ENCODE assay signal across 9 mouse cellular contexts in the genomic region with DNA sequence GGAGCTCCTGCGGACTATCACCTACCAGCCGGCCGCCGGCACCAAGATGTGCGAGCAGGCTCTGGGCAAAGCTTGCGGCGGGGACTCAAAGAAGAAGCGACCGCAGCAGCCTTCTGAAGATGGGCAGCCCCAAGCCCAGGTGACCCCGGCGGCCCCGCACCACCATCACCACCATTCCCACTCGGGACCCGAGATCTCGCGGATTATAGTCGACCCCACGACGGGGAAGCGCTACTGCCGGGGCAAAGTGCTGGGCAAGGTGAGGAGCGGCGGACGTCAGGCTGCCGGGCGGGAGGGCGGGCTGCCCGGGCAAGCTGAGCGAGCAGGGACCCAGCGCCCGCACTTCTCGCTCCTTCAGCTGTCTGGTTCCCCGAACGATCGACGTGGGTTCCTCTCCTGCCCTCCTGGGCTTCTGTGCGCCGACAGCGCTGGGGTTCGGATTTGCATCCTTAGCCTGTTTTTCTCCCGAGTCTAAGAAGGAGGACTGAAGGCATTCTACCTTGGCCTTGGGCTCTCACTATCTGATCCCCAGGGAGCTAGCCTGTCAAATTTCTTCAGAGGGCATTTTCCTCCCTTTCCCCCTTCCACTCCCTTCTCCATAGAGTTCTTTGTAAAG. TPM values are rescaled to one million over a fixed set of nuclear protein-coding genes. Genes with fewer than 3 reads are reported as not detected.
DNase-seq lines count a peak whose midpoint lies in the region; ATAC-seq and TF ChIP-seq lines count a peak whose summit lies in the region.
"Had no signal": no experiment of that assay in that cellular context is flagged by ENCODE, and none has a peak within 500 bp of the region (broad histone marks: within the 10 kb centered on the region; RNA-seq: fewer than 3 reads in every experiment).

No protein-coding gene starts in this region.

- H3K9ac ChIP-seq in heart, adult 2 months (ENCODE audit: low read depth, low read length), result peak overlapping the region; percentile 92
- H3K9ac ChIP-seq in ES-Bruce4 (ENCODE audit: low read depth, poor library complexity, severe bottlenecking), result peak overlapping the region; percentile 87
- H3K9ac ChIP-seq in embryonic facial prominence, embryonic 15.5 days, result peak overlapping the region; percentile 88
- H3K9ac ChIP-seq in hindbrain, postnatal 0 days (replicated peaks; ENCODE audit: low read length), result peak overlapping the region; percentile 95

- intact Hi-C loops in heart, adult 2 months (cut with DNase I), result loop anchor here (1.0 to 5.0 kb wide), 6 partner anchors 142 to 504 kb away; no protein-coding TSS in a partner anchor

- no peak for ATAC-seq in embryonic facial prominence, embryonic 15.5 days (ENCODE audit: insufficient number of reproducible peaks, low FRiP score, low TSS enrichment, low read depth)
- ATAC-seq in hindbrain, postnatal 0 days, result no peak; the same call in 1 of the 2 replicates

- peaks cover 3% of the 10 kb centered on the region; the same call in 1 of the 2 replicates for H3K4me1 ChIP-seq in heart, adult 2 months (ENCODE audit: control insufficient read depth, insufficient read depth, low read length)
- H3K4me1 ChIP-seq in ES-Bruce4 (ENCODE audit: control insufficient read depth, insufficient read depth, low read length), result no peaks in the 10 kb centered on the region
- peaks cover 14% of the 10 kb centered on the region; the same call in 1 of the 2 replicates for H3K4me1 ChIP-seq in embryonic facial prominence, embryonic 15.5 days
- no peaks in the 10 kb centered on the region for H3K4me1 ChIP-seq in hindbrain, postnatal 0 days (ENCODE audit: insufficient read depth, low read length)
- peaks cover 34% of the 10 kb centered on the region for H3K4me1 ChIP-seq in midbrain, embryonic 10.5 days

- no peak for TF ChIP-seq POLR2A in heart, adult 2 months (IDR thresholded peaks at IDR 0.05; ENCODE audit: insufficient read depth, low read depth, low read length)
- TF ChIP-seq POLR2A in ES-Bruce4 (IDR thresholded peaks at IDR 0.05; ENCODE audit: insufficient read depth, low read length), result no peak

- H3K4me2 ChIP-seq in embryonic facial prominence, embryonic 15.5 days (replicated peaks), result peak overlapping the region; percentile 100
- peak overlapping the region; percentile 98 for H3K4me2 ChIP-seq in hindbrain, postnatal 0 days (ENCODE audit: low read depth, low read length)

- H3K36me3 ChIP-seq in heart, adult 2 months (ENCODE audit: control insufficient read depth, insufficient read depth, low read length), result peaks cover 20% of the 10 kb centered on the region
- peaks cover 45% of the 10 kb centered on the region for H3K36me3 ChIP-seq in ES-Bruce4 (ENCODE audit: control insufficient read depth, insufficient read depth, low read length, poor library complexity, severe bottlenecking)
- peaks cover 28% of the 10 kb centered on the region for H3K36me3 ChIP-seq in embryonic facial prominence, embryonic 15.5 days
- H3K36me3 ChIP-seq in hindbrain, postnatal 0 days (ENCODE audit: insufficient read depth, low read length), result peaks cover 26% of the 10 kb centered on the region
- peaks cover 28% of the 10 kb centered on the region for H3K36me3 ChIP-seq in midbrain, embryonic 10.5 days

- peak overlapping the region; percentile 95 for H3K27ac ChIP-seq in heart, adult 2 months
- no peak overlapping the region for H3K27ac ChIP-seq in ES-Bruce4 (ENCODE audit: insufficient read depth, low read length)
- H3K27ac ChIP-seq in embryonic facial prominence, embryonic 15.5 days (replicated peaks), result peak overlapping the region; percentile 92
- peak overlapping the region; percentile 93 for H3K27ac ChIP-seq in hindbrain, postnatal 0 days
- H3K27ac ChIP-seq in midbrain, embryonic 10.5 days (replicated peaks), result peak overlapping the region; percentile 87

- no peaks in the 10 kb centered on the region for H3K79me2 ChIP-seq in heart, adult 2 months (replicated peaks; ENCODE audit: control insufficient read depth, insufficient read depth, low read length)

- H3K9me3 ChIP-seq in ES-Bruce4 (replicated peaks; ENCODE audit: control insufficient read depth, insufficient read depth, low read length, poor library complexity, severe bottlenecking), result peaks cover 7% of the 10 kb centered on the region
- H3K9me3 ChIP-seq in embryonic facial prominence, embryonic 15.5 days (replicated peaks), result 0 out of 2 replicates have a peak, but pooled peaks cover 4% of the 10 kb centered on the region
- H3K9me3 ChIP-seq in hindbrain, postnatal 0 days (ENCODE audit: low read length), result no peaks in the 10 kb centered on the region
- H3K9me3 ChIP-seq in midbrain, embryonic 10.5 days (replicated peaks), result no peaks in the 10 kb centered on the region

- TF ChIP-seq CTCF in heart, adult 2 months (IDR thresholded peaks at IDR 0.05), result no peak
- TF ChIP-seq CTCF in ES-Bruce4 (IDR thresholded peaks at IDR 0.05; ENCODE audit: low read depth, low read length), result no peak
- no peak for TF ChIP-seq CTCF in hindbrain, postnatal 0 days (IDR thresholded peaks at IDR 0.05; ENCODE audit: low read depth)

- H3K27me3 ChIP-seq in heart, adult 2 months (ENCODE audit: control insufficient read depth, insufficient read depth, low read length), result no peaks in the 10 kb centered on the region
- H3K27me3 ChIP-seq in ES-Bruce4 (ENCODE audit: control insufficient read depth, insufficient read depth, low read length, poor library complexity, severe bottlenecking), result peaks cover 3% of the 10 kb centered on the region; the same call in 1 of the 2 replicates
- no peaks in the 10 kb centered on the region for H3K27me3 ChIP-seq in embryonic facial prominence, embryonic 15.5 days
- no peaks in the 10 kb centered on the region for H3K27me3 ChIP-seq in hindbrain, postnatal 0 days (ENCODE audit: insufficient read depth, low read length)
- peaks cover 50% of the 10 kb centered on the region for H3K27me3 ChIP-seq in midbrain, embryonic 10.5 days (ENCODE audit: low read depth, poor library complexity, severe bottlenecking)

- no peak for TF ChIP-seq EP300 in heart, adult 2 months (IDR thresholded peaks at IDR 0.05; ENCODE audit: insufficient read depth, low read depth, low read length)
- no peak for TF ChIP-seq EP300 in ES-Bruce4 (IDR thresholded peaks at IDR 0.05; ENCODE audit: insufficient read depth, low read depth, low read length)

- under 1% methylated on average over 41 of the region's 41 CpGs for WGBS in heart, adult 2 months
- WGBS in embryonic facial prominence, embryonic 15.5 days, result under 1% methylated on average over 41 of the region's 41 CpGs
- WGBS in hindbrain, postnatal 0 days, result under 1% methylated on average over 40 of the region's 41 CpGs
- under 1% methylated on average over 40 of the region's 41 CpGs for WGBS in midbrain, embryonic 10.5 days

- H3K4me3 ChIP-seq in heart, adult 2 months, result peak overlapping the region; percentile 78
- H3K4me3 ChIP-seq in ES-Bruce4 (ENCODE audit: low read depth, low read length), result peak overlapping the region; percentile 68
- H3K4me3 ChIP-seq in embryonic facial prominence, embryonic 15.5 days (replicated peaks), result peak overlapping the region; percentile 81
- H3K4me3 ChIP-seq in hindbrain, postnatal 0 days (ENCODE audit: low read length), result peak overlapping the region; percentile 76
- peak overlapping the region; percentile 79 for H3K4me3 ChIP-seq in midbrain, embryonic 10.5 days

- DNase-seq in heart, adult 2 months, result no peak
- DNase-seq in heart, adult 11 months, result no peak
- peak; percentile 57 for DNase-seq in hindbrain, postnatal 0 days (ENCODE audit: low spot score)
- DNase-seq in midbrain, embryonic 10.5 days (ENCODE audit: low spot score), result no peak
- no peak for DNase-seq in frontal cortex, postnatal 10 days (ENCODE audit: low spot score in 2 of 2)
- DNase-seq in frontal cortex, postnatal 14 days (ENCODE audit: low spot score in 2 of 2), result no peak

RNA-seq across cellular contexts. Expression of gene Plk2, which starts 0.4 kb away (rescaled TPM):
- total RNA-seq in heart, adult 2 months (2021), result 10 to 100 TPM; 14.8 to 23.8 TPM
- 11.0 and 17.3 TPM in 2 replicates for polyA plus RNA-seq in heart, adult 2 months (2012; rRNA removed)
- 87.7 and 92.8 TPM in 2 replicates for polyA plus RNA-seq in ES-Bruce4 (2011; ENCODE audit: insufficient read depth, insufficient read length, low read depth, missing spikeins)
- 111 and 127 TPM in 2 replicates for polyA plus RNA-seq in embryonic facial prominence, embryonic 15.5 days (2015; fragmentation: Nextera tagmentation; extraction: Ambion mirVana)
- total RNA-seq in hindbrain, postnatal 0 days (2014; rRNA removed), result 81.9 and 89.7 TPM in 2 replicates
- polyA plus RNA-seq in hindbrain, postnatal 0 days (2015; fragmentation: Nextera tagmentation; extraction: Ambion mirVana), result 79.2 and 86.2 TPM in 2 replicates
- polyA plus RNA-seq in midbrain, embryonic 10.5 days (2016; fragmentation: Nextera tagmentation; extraction: Ambion mirVana), result 40.5 and 51.0 TPM in 2 replicates
- total RNA-seq: MEL had no signal

RNA-seq across cellular contexts. Expression of gene Gapt, which starts 38.3 kb away (rescaled TPM):
- under 1 TPM in 1 of 2 experiments, not detected in 1; 0.18 TPM for total RNA-seq in heart, adult 2 months (2021)
- 0.39 and 0.53 TPM in 2 replicates for polyA plus RNA-seq in heart, adult 2 months (2012; rRNA removed)
- polyA plus RNA-seq in ES-Bruce4 (2011; ENCODE audit: insufficient read depth, insufficient read length, low read depth, missing spikeins), result not detected in 2 replicates
- polyA plus RNA-seq in embryonic facial prominence, embryonic 15.5 days (2015; fragmentation: Nextera tagmentation; extraction: Ambion mirVana), result 0.24 and 0.55 TPM in 2 replicates
- total RNA-seq in hindbrain, postnatal 0 days (2014; rRNA removed), result not detected in 2 replicates
- 0.06 TPM in 1 of 2 replicates, not detected in the other for polyA plus RNA-seq in hindbrain, postnatal 0 days (2015; fragmentation: Nextera tagmentation; extraction: Ambion mirVana)
- polyA plus RNA-seq in midbrain, embryonic 10.5 days (2016; fragmentation: Nextera tagmentation; extraction: Ambion mirVana), result 0.10 and 0.22 TPM in 2 replicates
